Mouse (Mus musculus): Measurements from ENCODE around the gene AU040320. TPM values are rescaled to one million over a fixed set of nuclear protein-coding genes. Genes with fewer than 3 reads are reported as not detected.

The AU040320 gene
- polyA plus RNA-seq, 1 experiment from 2014 or later: 41.4 TPM

DNA sequence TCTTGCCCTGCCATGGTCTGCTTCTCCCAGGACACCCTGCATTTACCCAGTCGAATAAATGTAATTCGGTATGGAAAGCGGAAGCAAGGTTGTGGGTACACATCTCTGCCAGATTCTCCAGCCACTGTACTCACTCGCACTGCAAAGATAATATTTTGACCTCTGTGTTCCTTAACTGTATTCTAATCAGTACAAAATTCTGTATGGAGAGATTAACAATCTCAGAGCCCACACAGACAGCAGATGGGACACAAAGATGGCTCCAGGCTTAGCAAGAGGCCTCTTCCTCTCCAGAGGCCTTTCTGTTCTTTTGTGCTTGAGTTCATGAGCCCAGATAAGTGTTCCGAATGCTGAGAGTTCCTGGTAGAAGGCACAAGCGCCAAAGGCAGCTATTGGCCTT is 20.5 kb downstream of the AU040320 start:
- WGBS: 92% methylated on average over 6 of the region's 6 CpGs
- H3K27me3 ChIP-seq (replicated peaks): no peaks in the 10 kb centered on the region
- H3K36me3 ChIP-seq (replicated peaks): no peaks in the 10 kb centered on the region
- no peak for ATAC-seq (replicated peaks)
- H3K27ac ChIP-seq: 0 out of 2 replicates have a peak overlapping the region, but pooled peaks have one; percentile 29
- H3K4me2 ChIP-seq: no peak overlapping the region
- H3K9me3 ChIP-seq: no peaks in the 10 kb centered on the region
- H3K4me3 ChIP-seq: no peak overlapping the region
- peaks cover 5% of the 10 kb centered on the region for H3K4me1 ChIP-seq
- H3K9ac ChIP-seq: no peak overlapping the region

DNA sequence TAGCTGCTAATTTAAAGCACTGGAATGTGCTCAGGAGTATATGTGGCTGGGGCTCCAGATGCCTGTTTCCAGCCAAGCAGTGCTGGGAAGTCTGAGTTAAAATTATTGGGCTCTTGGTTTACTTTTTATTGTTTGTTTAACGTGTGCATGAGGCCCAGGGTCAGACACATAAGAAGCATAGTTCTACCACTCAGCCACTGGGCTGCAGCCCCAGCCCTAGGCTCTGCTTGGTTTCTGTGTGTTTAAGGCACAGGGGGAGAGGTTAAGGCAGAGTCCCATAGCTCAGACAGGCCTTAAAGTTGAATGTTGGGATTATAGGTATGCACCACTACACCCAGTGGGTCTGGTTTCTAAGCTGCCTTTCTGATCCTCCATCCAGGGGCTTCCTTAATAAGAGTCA is 21.8 kb downstream of the AU040320 start:
- Histone ChIP-seq H3K27me3 (replicated peaks) (no peaks in the 10 kb centered on the region), H3K27ac (no peak overlapping the region), H3K36me3 (replicated peaks) (no peaks in the 10 kb centered on the region), H3K4me2 (no peak overlapping the region), H3K4me3 (no peak overlapping the region), H3K4me1 (peaks cover 18% of the 10 kb centered on the region), H3K9me3 (no peaks in the 10 kb centered on the region), H3K9ac (no peak overlapping the region)
- WGBS: 72% methylated on average over 1 of the region's 1 CpGs
- ATAC-seq (replicated peaks): no peak

DNA sequence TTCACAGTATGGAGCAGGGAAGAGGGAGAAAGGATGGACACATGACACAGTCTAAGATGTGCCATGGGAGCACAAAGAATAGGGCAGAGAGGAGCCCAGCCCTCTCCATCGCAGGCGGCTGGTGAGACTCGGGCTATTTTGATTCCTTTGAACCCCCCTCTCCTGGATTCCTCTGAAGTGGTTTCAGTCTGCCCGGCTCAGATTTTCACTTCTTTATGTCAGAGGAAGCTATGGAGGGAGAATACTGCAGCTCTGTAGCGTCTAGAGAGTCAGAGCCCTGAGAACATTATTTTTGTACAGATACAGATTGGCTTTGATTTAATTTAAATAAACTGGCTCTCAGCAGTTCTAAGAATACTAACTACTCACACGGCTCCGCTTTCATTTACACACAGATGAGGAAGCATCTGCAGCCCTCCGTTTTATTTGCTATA is 25.8 kb downstream of the AU040320 start:
- Histone ChIP-seq H3K9ac (peak overlapping the region; percentile 6; the same call in 1 of the 2 replicates), H3K27ac (peak overlapping the region; percentile 77), H3K4me1 (peaks cover 36% of the 10 kb centered on the region), H3K27me3 (replicated peaks) (no peaks in the 10 kb centered on the region), H3K36me3 (replicated peaks) (no peaks in the 10 kb centered on the region), H3K4me2 (peak overlapping the region; percentile 27), H3K9me3 (no peaks in the 10 kb centered on the region), H3K4me3 (no peak overlapping the region)
- ATAC-seq (replicated peaks): peak; percentile 72
- WGBS: 16% methylated on average over 8 of the region's 8 CpGs

DNA sequence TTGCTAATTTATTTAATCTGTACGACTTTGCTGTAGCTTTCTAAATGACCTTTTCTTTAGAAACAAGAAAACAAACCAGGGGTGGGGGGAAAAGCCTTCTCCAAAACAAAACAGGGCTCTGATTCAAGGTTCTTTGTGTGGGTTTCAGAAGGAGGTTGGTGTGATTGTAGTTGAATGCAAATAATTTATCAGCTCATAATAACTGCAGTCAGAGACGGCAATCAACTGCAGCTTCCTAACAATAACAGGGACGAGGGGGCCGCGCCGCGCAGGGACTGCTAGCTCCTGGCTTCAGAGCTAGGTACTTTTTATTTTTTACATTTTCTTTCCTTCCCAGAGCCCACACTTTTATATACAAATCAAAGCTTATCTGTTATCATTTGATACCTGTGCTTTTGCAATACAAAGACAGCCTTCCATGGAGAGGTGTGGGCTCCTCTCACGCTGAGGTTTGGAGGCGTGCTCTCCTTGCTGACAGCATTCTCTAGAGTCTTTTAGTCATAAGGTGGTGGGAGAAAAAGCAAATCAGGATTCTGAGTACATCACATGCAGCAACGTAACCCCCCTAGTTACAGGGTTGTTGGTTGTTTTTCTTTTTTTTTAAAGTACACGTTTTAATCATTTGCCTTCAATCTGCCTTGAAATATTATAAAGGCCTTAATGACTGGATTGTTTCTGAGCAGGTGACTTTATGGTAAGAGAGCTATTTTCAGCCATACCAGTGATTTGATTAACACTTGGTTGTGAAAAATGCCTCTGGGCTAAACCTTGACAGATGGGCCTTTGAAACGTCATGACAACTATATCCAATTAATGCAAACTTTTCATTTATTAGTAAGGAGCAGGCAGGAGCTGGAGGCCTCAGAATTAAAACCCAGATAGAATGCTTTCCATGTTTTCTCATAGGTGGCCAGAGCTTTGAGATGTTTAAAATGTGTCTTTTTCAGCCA is 26.8 kb downstream of the AU040320 start:
- Histone ChIP-seq H3K4me2 (peak overlapping the region; percentile 27), H3K27me3 (replicated peaks) (no peaks in the 10 kb centered on the region), H3K9ac (no peak overlapping the region), H3K4me1 (peaks cover 36% of the 10 kb centered on the region), H3K9me3 (no peaks in the 10 kb centered on the region), H3K36me3 (replicated peaks) (no peaks in the 10 kb centered on the region), H3K27ac (peak overlapping the region; percentile 77), H3K4me3 (no peak overlapping the region)
- ATAC-seq (replicated peaks): 0 out of 2 replicates have a peak, but pooled peaks have one; percentile 28
- 23% methylated on average over 12 of the region's 12 CpGs for WGBS

DNA sequence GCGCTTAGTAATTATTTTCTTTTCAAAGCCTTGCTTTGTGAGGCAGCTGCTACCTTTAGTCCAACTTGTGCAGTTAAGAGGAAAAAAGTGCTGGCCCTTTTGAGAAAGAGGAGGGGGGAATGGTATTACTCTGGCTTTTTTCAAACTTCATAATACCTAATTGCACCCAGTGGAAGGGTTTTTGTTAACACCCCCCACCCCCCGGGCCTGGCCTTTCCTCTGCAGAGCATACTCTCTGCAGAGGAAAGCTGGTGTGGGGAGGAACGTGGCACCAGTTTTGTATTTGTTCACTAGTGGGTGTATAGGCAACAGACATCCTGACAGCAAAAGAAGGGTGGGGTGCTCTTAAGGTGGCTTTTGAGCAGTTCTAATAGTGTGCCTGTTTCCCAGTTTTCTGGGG is 28.5 kb downstream of the AU040320 start:
- no peak for ATAC-seq (replicated peaks)
- Histone ChIP-seq H3K9me3 (no peaks in the 10 kb centered on the region), H3K4me3 (no peak overlapping the region), H3K36me3 (replicated peaks) (no peaks in the 10 kb centered on the region), H3K4me1 (peaks cover 36% of the 10 kb centered on the region), H3K4me2 (no peak overlapping the region), H3K9ac (no peak overlapping the region), H3K27me3 (replicated peaks) (no peaks in the 10 kb centered on the region), H3K27ac (no peak overlapping the region)
- 64% methylated on average over 3 of the region's 3 CpGs for WGBS

DNA sequence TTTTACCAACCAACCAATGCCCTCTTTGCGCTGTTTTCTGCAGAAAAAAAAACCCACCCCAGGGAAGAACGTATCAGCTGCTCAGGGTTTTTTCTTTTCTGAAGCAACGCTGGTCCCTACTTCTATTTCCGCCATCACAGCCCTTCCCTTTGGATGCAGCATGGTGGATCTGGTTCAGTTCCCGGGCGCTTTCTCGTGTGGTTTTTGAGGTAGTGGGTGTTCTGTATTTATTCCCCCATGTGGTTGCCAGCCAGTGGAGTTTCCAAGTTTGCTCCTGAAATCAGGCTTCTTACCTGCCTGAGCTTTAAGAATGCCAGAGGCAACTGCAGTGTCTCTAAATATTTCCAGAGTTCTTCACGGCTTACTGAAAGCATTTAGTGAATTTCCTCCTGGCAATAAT is 29.2 kb downstream of the AU040320 start:
- 82% methylated on average over 8 of the region's 8 CpGs for WGBS
- Histone ChIP-seq H3K9ac (no peak overlapping the region), H3K9me3 (no peaks in the 10 kb centered on the region), H3K4me1 (peaks cover 36% of the 10 kb centered on the region), H3K4me3 (no peak overlapping the region), H3K27me3 (replicated peaks) (no peaks in the 10 kb centered on the region), H3K27ac (no peak overlapping the region), H3K4me2 (no peak overlapping the region), H3K36me3 (replicated peaks) (no peaks in the 10 kb centered on the region)
- ATAC-seq (replicated peaks): no peak

DNA sequence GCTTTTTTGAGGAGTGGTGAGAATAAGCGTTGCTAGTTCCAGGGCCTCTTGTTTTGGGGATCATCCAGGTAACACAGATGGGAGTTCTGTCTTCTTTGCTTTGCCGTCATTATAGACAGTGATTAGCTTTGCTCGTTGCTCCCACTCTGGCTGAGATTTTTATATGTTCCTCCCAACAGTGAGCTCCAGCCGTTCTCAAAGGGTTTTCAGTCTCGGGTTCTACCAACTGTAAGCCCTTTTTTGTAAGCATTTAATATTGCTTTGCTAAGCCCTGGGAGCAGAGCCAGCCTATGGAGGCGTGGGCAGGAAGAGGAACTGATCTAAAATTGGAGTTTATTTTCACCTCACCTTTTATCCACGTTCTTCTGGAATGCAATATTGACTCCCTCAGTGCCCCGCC is 29.7 kb downstream of the AU040320 start:
- Histone ChIP-seq H3K27me3 (replicated peaks) (no peaks in the 10 kb centered on the region), H3K4me2 (no peak overlapping the region), H3K4me1 (peaks cover 36% of the 10 kb centered on the region), H3K9ac (no peak overlapping the region), H3K4me3 (no peak overlapping the region), H3K27ac (no peak overlapping the region), H3K9me3 (no peaks in the 10 kb centered on the region), H3K36me3 (replicated peaks) (no peaks in the 10 kb centered on the region)
- no peak for ATAC-seq (replicated peaks)
- WGBS: 78% methylated on average over 8 of the region's 8 CpGs

DNA sequence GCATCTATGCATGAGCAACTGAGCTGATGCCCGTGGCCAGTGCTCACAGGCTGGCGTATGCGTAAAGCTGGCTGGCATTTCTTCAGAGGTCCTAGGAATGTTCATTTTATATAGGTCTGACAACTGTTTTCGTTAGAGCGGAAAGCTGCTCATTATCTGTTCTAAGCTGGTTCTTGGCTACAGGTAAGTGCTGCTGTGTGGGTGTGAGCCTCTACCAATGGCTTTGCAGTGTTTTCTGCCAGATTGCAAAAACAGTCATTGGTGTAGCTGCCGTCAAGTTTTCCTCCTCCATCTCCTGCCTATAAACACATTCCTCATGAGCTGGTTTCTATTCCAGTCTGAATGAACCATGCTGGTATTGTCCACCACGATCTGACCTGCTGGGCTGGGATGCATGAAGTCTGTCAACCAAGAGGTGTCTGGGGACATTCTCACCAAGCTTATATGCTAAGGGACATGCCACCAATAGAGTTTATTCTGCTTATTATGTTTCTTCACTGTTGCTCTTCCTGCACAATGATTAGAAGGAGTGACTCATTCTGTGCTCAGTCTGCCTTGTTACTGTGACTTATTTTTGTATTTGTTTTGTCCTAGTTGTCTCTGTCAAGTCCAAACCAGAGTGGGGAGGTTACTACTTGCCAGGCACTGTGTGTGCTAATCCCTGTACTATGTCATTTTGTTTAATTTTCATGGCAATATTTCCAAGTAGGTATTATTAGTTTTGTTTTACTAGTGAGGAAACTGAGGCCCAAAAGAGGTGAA is 39.2 kb downstream of the AU040320 start:
- H3K27me3 ChIP-seq (replicated peaks): no peaks in the 10 kb centered on the region
- H3K36me3 ChIP-seq (replicated peaks): peaks cover 4% of the 10 kb centered on the region; the same call in 1 of the 2 replicates
- no peaks in the 10 kb centered on the region for H3K4me1 ChIP-seq
- no peak overlapping the region for H3K4me3 ChIP-seq
- H3K27ac ChIP-seq: no peak overlapping the region
- no peak for ATAC-seq (replicated peaks)
- H3K9me3 ChIP-seq: no peaks in the 10 kb centered on the region
- H3K4me2 ChIP-seq: no peak overlapping the region
- WGBS: 92% methylated on average over 7 of the region's 7 CpGs
- no peak overlapping the region for H3K9ac ChIP-seq

DNA sequence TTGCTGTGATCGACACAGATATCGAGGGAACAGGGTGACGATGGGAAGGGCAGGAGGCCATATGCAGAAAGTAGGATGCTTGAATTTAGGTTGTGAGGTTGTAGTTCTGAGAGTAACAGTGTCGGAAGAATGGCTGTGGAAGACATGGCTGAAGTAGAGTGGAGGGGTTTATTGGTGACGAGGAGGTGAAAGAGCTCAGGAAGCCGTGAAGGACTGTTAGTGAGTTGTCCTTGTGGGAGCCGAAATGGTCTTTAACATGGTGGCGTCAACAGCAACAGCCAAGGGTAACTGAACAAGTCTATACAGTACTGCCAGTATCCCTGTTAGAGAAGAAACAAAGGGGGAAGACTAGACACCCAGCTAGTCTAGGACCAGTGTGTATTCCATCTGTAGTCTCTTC is 48.8 kb downstream of the AU040320 start:
- no peaks in the 10 kb centered on the region for H3K27me3 ChIP-seq (replicated peaks)
- H3K36me3 ChIP-seq (replicated peaks): no peaks in the 10 kb centered on the region
- H3K4me3 ChIP-seq: no peak overlapping the region
- no peak overlapping the region for H3K4me2 ChIP-seq
- no peak for ATAC-seq (replicated peaks)
- WGBS: 94% methylated on average over 8 of the region's 8 CpGs
- no peaks in the 10 kb centered on the region for H3K9me3 ChIP-seq
- no peak overlapping the region for H3K27ac ChIP-seq
- no peak overlapping the region for H3K9ac ChIP-seq
- H3K4me1 ChIP-seq: peaks cover 11% of the 10 kb centered on the region

DNA sequence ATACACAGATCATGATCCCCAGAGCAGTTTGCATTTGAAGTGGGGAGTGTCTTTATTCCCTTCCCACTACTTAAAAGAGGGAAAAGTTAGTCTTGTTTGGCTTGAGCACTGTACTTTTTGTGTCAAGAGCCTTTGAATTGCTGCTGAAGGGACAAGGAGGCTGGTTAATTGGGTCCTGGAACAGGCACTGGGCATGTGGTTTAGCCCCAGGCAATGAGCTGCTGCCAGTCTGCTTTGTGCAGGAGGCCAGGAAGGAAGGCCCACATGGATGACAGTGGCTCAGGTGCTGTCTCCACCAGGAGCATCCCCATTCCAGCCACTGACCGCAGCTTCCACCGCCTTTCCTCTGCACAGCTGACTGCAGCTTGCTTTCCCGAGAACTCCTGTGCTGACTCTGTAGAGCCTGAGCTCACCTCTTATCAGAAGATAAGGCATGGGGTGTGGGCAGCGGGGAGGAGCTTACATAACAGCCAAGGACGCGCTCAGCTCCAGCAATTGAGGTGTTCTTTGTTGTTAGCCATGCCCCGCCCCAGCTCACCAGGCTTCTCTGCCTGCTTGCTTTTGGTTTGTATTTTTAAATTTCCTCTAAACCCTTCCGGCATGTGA is 50.0 kb downstream of the AU040320 start:
- 31% methylated on average over 8 of the region's 8 CpGs for WGBS
- Histone ChIP-seq H3K27me3 (replicated peaks) (no peaks in the 10 kb centered on the region), H3K4me2 (no peak overlapping the region), H3K4me1 (peaks cover 11% of the 10 kb centered on the region), H3K36me3 (replicated peaks) (no peaks in the 10 kb centered on the region), H3K4me3 (no peak overlapping the region), H3K9ac (no peak overlapping the region), H3K27ac (peak overlapping the region; percentile 49), H3K9me3 (no peaks in the 10 kb centered on the region)
- ATAC-seq (replicated peaks): no peak

DNA sequence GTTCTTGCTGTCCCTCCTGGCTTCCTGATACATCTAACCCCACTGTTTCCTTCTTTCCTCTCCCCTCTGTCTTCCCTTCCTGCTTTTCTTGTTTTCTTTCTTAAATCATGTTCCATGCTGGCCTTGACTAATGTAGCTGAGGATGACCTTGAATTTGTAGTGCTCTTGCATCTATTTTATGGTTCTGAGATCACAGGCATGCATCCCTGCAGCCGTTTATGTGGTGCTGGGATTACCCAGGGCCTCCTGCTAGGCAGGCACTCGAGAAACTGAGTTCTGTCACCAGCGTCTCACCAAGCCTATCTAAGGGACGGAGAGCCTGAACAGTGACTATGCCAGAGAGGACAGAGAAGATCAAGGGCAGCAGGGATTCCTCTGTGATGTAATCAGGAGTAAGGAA is 52.4 kb downstream of the AU040320 start:
- Histone ChIP-seq H3K4me3 (no peak overlapping the region), H3K4me2 (no peak overlapping the region), H3K9me3 (no peaks in the 10 kb centered on the region), H3K36me3 (replicated peaks) (no peaks in the 10 kb centered on the region), H3K27me3 (replicated peaks) (no peaks in the 10 kb centered on the region), H3K9ac (no peak overlapping the region), H3K27ac (no peak overlapping the region), H3K4me1 (peaks cover 11% of the 10 kb centered on the region)
- ATAC-seq (replicated peaks): no peak
- 56% methylated on average over 4 of the region's 4 CpGs for WGBS

Measured in midbrain, embryonic 15.5 days (tissue).